Mouse (Mus musculus): ENCODE measurements around the gene 2900026A02Rik. TPM values are rescaled to one million over a fixed set of nuclear protein-coding genes. Genes with fewer than 3 reads are reported as not detected.
A peak's percentile ranks its signal among the peaks of the same experiment; 100 is the strongest.

The 2900026A02Rik gene
- polyA plus RNA-seq, 1 experiment from 2014 or later = 1.2 TPM

DNA sequence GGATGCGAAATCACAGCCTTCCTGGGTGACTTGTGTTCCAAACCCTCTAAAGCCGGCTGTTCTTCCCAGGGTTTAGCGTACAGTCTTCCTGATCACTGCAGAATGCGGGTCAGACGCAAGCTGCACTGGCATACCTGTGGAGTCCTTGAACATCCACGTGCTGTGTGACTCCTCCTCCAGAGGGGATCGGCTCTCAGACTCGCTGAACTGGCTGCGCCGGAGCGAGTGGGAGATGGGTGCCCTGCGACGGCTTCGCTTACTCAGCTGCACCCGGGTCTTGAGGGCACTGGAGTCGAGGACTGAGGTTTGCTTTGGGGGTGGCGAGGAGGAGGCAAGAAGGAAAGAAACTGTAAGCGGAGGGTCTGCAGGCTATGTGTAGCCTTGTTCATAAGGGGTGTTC, 125.6 kb downstream of the 2900026A02Rik start:
- Histone ChIP-seq H3K9me3 (ENCODE audit: control insufficient read depth, low read length) (no peaks in the 10 kb centered on the region), H3K4me3 (ENCODE audit: low read depth, low read length) (no peak overlapping the region), H3K27me3 (ENCODE audit: control insufficient read depth, insufficient read depth, low read length) (no peaks in the 10 kb centered on the region), H3K4me1 (ENCODE audit: control insufficient read depth, insufficient read depth, low read length) (no peaks in the 10 kb centered on the region), H3K27ac (ENCODE audit: low read depth, low read length) (no peak overlapping the region), H3K36me3 (ENCODE audit: control insufficient read depth, insufficient read depth, low read length) (no peaks in the 10 kb centered on the region), H3K4me2 (no peak overlapping the region), H3K9ac (ENCODE audit: low read length) (no peak overlapping the region)
- ATAC-seq (ENCODE audit: low FRiP score) (no peak), DNase-seq (ENCODE audit: low spot score, missing footprints) (no peak)
- WGBS = 95% methylated on average over 18 of the region's 18 CpGs

DNA sequence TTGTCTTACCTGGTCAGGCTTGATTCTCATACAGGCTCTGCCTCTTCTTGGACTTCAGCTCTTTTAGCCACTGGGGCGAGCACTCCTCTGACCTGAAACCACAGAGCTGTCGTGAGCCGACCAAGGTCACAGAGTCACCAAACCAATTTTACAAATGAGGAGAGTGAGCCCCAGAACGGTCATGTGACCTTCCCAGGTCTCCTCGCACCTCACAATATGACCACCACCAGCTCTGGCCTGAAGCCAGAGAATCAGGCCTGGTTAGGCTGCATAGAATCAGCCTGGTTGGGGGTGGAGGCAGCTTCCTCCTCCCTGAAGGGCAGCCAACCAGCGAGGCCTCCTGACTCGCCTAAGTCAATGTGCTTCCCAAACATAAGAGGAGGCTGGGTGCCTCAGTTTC, 128.6 kb downstream of the 2900026A02Rik start:
- DNase-seq (ENCODE audit: low spot score, missing footprints) = no peak
- H3K9me3 ChIP-seq (ENCODE audit: control insufficient read depth, low read length) = no peaks in the 10 kb centered on the region

DNA sequence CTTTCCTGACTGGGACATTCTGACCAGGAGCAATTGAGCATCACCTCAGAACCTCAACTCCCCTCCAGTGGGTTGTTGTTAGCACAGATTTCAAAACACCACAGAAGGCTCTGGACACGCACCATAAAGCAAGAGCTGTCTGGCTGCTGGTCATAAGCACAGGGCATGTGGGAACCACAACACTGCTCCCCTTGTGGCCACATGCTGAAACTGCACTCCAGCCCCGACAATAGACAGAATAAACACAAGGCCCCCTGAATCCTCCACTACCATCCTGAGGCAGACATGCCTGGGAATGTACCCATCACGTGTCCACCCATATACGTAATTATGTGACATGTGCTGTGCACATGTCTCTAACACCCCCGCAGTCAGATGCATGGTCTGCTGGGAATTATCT, 129.9 kb downstream of the 2900026A02Rik start:
- WGBS = 59% methylated on average over 5 of the region's 5 CpGs
- Histone ChIP-seq H3K36me3 (ENCODE audit: control insufficient read depth, insufficient read depth, low read length) (no peaks in the 10 kb centered on the region), H3K4me3 (ENCODE audit: low read depth, low read length) (no peak overlapping the region), H3K27ac (ENCODE audit: low read depth, low read length) (no peak overlapping the region), H3K4me1 (ENCODE audit: control insufficient read depth, insufficient read depth, low read length) (no peaks in the 10 kb centered on the region), H3K27me3 (ENCODE audit: control insufficient read depth, insufficient read depth, low read length) (no peaks in the 10 kb centered on the region), H3K4me2 (no peak overlapping the region), H3K9ac (ENCODE audit: low read length) (no peak overlapping the region), H3K9me3 (ENCODE audit: control insufficient read depth, low read length) (no peaks in the 10 kb centered on the region)
- peak; percentile 89 for DNase-seq (ENCODE audit: low spot score, missing footprints)
- peak; percentile 58 for ATAC-seq (ENCODE audit: low FRiP score)

More for the DNA sequence above, 128.6 kb downstream of the 2900026A02Rik start:
- no peak for ATAC-seq (ENCODE audit: low FRiP score)
- H3K4me3 ChIP-seq (ENCODE audit: low read depth, low read length) = no peak overlapping the region
- H3K36me3 ChIP-seq (ENCODE audit: control insufficient read depth, insufficient read depth, low read length) = no peaks in the 10 kb centered on the region
- H3K9ac ChIP-seq (ENCODE audit: low read length) = no peak overlapping the region
- H3K4me2 ChIP-seq = no peak overlapping the region
- no peaks in the 10 kb centered on the region for H3K27me3 ChIP-seq (ENCODE audit: control insufficient read depth, insufficient read depth, low read length)
- no peak overlapping the region for H3K27ac ChIP-seq (ENCODE audit: low read depth, low read length)
- no peaks in the 10 kb centered on the region for H3K4me1 ChIP-seq (ENCODE audit: control insufficient read depth, insufficient read depth, low read length)
- 90% methylated on average over 7 of the region's 7 CpGs for WGBS

DNA sequence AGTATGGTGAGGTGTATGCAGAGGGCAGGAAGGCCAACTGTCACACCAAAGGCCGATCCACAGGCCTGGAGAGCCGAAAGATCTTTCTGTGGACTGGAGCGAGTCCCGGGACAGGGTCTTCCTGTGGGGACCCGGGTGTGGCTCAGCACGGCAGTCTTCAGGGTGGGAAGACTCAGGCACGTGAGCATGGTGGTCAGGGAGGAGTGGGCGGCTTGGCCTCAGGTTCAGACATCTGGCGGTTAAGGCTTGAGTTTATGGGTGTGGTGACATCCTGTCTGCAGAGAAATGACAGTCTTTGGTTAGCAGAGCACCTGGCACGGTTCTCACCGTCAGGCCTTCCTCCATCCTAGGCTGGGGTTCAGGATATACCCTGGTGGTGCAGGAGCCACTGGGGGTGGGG, 130.3 kb downstream of the 2900026A02Rik start:
- Histone ChIP-seq H3K4me3 (ENCODE audit: low read depth, low read length) (no peak overlapping the region), H3K4me2 (no peak overlapping the region), H3K36me3 (ENCODE audit: control insufficient read depth, insufficient read depth, low read length) (no peaks in the 10 kb centered on the region), H3K9me3 (ENCODE audit: control insufficient read depth, low read length) (no peaks in the 10 kb centered on the region), H3K27me3 (ENCODE audit: control insufficient read depth, insufficient read depth, low read length) (no peaks in the 10 kb centered on the region), H3K4me1 (ENCODE audit: control insufficient read depth, insufficient read depth, low read length) (no peaks in the 10 kb centered on the region), H3K27ac (ENCODE audit: low read depth, low read length) (no peak overlapping the region), H3K9ac (ENCODE audit: low read length) (no peak overlapping the region; the same call in 1 of the 2 replicates)
- 91% methylated on average over 11 of the region's 11 CpGs for WGBS
- no peak for DNase-seq (ENCODE audit: low spot score, missing footprints)
- ATAC-seq (ENCODE audit: low FRiP score) = no peak; the same call in 1 of the 2 replicates

DNA sequence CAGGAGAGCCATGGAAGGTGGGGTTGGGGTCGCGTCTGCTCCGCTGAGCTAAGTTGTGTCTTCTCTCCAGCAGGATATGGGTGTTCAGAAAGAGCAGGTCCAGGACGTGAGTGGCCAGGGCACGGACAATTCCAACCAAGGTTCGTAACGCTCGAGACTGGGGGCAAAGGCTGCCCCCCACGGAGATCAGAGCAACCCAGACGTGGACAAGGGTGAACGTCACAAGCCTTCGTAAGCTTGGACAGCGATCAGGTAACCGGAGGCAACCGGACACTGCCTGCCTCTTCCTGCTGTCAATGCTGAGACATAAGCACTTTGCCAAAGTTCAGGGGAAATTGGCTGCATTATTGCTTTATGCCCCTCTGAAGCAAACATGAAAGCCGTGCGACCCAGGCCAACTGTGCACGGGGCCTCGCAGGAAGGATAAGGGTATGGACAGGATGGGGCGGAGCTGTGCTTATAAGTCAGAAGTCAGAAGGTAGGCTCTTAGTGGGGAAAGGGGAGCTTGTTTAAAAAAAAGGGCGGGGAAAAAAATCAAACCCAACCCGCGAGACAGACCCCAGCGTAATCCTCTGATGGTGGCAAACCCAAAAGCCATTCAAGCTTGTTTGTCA, 130.9 kb downstream of the 2900026A02Rik start:
- Histone ChIP-seq H3K4me1 (ENCODE audit: control insufficient read depth, insufficient read depth, low read length) (no peaks in the 10 kb centered on the region), H3K4me3 (ENCODE audit: low read depth, low read length) (no peak overlapping the region), H3K9me3 (ENCODE audit: control insufficient read depth, low read length) (no peaks in the 10 kb centered on the region), H3K27me3 (ENCODE audit: control insufficient read depth, insufficient read depth, low read length) (no peaks in the 10 kb centered on the region), H3K4me2 (no peak overlapping the region), H3K9ac (ENCODE audit: low read length) (no peak overlapping the region), H3K27ac (ENCODE audit: low read depth, low read length) (no peak overlapping the region), H3K36me3 (ENCODE audit: control insufficient read depth, insufficient read depth, low read length) (no peaks in the 10 kb centered on the region)
- ATAC-seq (ENCODE audit: low FRiP score) = no peak
- DNase-seq (ENCODE audit: low spot score, missing footprints) = no peak
- 94% methylated on average over 24 of the region's 24 CpGs for WGBS

DNA sequence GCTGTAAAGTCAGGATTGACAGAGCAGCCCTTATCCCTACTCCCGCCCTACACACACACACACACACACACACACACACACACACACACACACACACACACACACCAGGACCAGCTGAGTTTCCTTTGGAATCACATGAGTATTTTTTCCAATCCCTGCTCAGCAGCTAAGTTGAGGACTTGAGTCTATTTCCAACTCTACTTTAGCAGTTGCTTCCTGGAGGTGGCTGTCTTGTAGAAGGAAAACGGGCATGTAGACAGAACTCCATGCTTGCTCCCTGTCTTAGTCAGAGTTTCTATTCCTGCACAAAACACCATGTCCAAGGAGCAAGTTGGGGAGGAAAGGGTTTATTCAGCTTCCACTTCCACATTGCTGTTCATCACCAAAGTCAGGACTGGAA, 133.6 kb downstream of the 2900026A02Rik start:
- H3K27me3 ChIP-seq (ENCODE audit: control insufficient read depth, insufficient read depth, low read length) = no peaks in the 10 kb centered on the region
- no peaks in the 10 kb centered on the region for H3K9me3 ChIP-seq (ENCODE audit: control insufficient read depth, low read length)
- ATAC-seq (ENCODE audit: low FRiP score) (no peak), DNase-seq (ENCODE audit: low spot score, missing footprints) (no peak)
- H3K36me3 ChIP-seq (ENCODE audit: control insufficient read depth, insufficient read depth, low read length) = no peaks in the 10 kb centered on the region
- no peak overlapping the region for H3K27ac ChIP-seq (ENCODE audit: low read depth, low read length)
- no peaks in the 10 kb centered on the region; the same call in 1 of the 2 replicates for H3K4me1 ChIP-seq (ENCODE audit: control insufficient read depth, insufficient read depth, low read length)
- 84% methylated on average over 2 of the region's 2 CpGs for WGBS
- H3K4me3 ChIP-seq (ENCODE audit: low read depth, low read length) = no peak overlapping the region
- H3K4me2 ChIP-seq = no peak overlapping the region
- no peak overlapping the region for H3K9ac ChIP-seq (ENCODE audit: low read length)

DNA sequence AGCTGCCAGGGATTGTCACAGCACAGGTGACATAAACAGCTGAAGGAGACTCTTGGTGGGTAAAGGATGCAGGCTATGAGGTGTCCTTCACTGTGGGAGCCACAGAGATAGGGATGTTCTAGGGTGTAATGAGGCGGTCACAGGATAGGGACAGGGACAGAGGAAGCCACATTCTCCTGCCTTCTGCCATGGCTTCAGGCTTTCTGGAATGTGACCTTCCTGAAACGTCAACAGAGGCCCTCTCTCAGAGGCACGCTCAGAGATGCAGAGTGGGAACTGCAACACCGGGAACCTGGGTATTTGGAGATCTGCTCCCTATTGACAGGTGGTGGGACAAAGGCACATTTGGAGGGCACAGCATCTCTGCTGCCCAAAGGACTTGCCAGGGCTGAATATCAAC, 134.0 kb downstream of the 2900026A02Rik start:
- WGBS = 68% methylated on average over 4 of the region's 4 CpGs
- H3K9me3 ChIP-seq (ENCODE audit: control insufficient read depth, low read length) = no peaks in the 10 kb centered on the region

DNA sequence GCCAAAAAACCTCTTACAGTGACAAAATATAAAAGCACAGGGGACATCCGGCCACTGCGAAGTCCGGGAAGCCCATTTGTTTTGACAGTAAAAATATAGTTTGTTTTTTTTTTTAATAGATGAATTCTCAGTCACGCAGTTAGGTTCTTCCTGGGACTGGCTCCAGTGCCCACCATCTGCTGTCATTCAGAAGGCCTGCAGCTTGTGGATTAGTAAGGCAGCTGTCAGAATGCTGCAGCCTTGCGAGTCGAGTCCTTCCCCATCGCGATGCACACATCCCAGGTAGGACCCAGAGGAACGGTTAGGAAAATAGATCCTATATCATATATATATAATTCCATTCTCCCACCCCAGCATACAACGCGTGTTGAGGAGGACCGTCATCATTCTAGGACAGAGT, 134.6 kb downstream of the 2900026A02Rik start:
- Histone ChIP-seq H3K9ac (ENCODE audit: low read length) (no peak overlapping the region), H3K27ac (ENCODE audit: low read depth, low read length) (no peak overlapping the region), H3K4me3 (ENCODE audit: low read depth, low read length) (no peak overlapping the region), H3K4me2 (no peak overlapping the region), H3K36me3 (ENCODE audit: control insufficient read depth, insufficient read depth, low read length) (no peaks in the 10 kb centered on the region), H3K9me3 (ENCODE audit: control insufficient read depth, low read length) (no peaks in the 10 kb centered on the region), H3K4me1 (ENCODE audit: control insufficient read depth, insufficient read depth, low read length) (no peaks in the 10 kb centered on the region; the same call in 1 of the 2 replicates), H3K27me3 (ENCODE audit: control insufficient read depth, insufficient read depth, low read length) (no peaks in the 10 kb centered on the region)
- ATAC-seq (ENCODE audit: low FRiP score) = no peak
- no peak for DNase-seq (ENCODE audit: low spot score, missing footprints)
- WGBS = 84% methylated on average over 12 of the region's 12 CpGs

More for the DNA sequence above, 134.0 kb downstream of the 2900026A02Rik start:
- Histone ChIP-seq H3K27ac (ENCODE audit: low read depth, low read length) (no peak overlapping the region), H3K4me3 (ENCODE audit: low read depth, low read length) (no peak overlapping the region), H3K36me3 (ENCODE audit: control insufficient read depth, insufficient read depth, low read length) (no peaks in the 10 kb centered on the region), H3K9ac (ENCODE audit: low read length) (no peak overlapping the region), H3K4me1 (ENCODE audit: control insufficient read depth, insufficient read depth, low read length) (no peaks in the 10 kb centered on the region; the same call in 1 of the 2 replicates), H3K4me2 (no peak overlapping the region), H3K27me3 (ENCODE audit: control insufficient read depth, insufficient read depth, low read length) (no peaks in the 10 kb centered on the region)
- DNase-seq (ENCODE audit: low spot score, missing footprints) (peak; percentile 68), ATAC-seq (ENCODE audit: low FRiP score) (no peak)

DNA sequence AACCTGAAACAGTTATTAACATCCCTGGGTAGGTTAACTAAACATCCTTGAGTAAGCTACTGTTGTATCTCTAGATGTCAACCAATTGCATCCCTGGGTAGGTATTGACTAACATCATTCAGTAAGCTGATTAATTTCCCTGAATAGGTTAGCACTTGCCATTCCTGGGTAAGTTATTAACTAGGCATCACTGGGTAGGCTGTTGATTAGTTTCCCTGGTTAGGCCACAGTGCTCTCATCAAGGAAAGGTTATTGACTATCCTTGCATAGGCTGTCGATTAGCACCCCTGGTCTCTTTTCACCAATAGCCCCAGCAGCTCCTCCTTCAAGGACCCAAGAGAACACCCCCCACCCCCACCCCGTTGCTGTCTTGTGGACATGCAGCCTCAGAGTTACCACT, 135.1 kb downstream of the 2900026A02Rik start:
- no peaks in the 10 kb centered on the region for H3K27me3 ChIP-seq (ENCODE audit: control insufficient read depth, insufficient read depth, low read length)
- H3K36me3 ChIP-seq (ENCODE audit: control insufficient read depth, insufficient read depth, low read length) = no peaks in the 10 kb centered on the region
- no peak overlapping the region for H3K4me3 ChIP-seq (ENCODE audit: low read depth, low read length)
- H3K9ac ChIP-seq (ENCODE audit: low read length) = no peak overlapping the region
- no peaks in the 10 kb centered on the region for H3K9me3 ChIP-seq (ENCODE audit: control insufficient read depth, low read length)
- WGBS = 70% methylated on average over 2 of the region's 2 CpGs
- H3K4me1 ChIP-seq (ENCODE audit: control insufficient read depth, insufficient read depth, low read length) = no peaks in the 10 kb centered on the region; the same call in 1 of the 2 replicates
- no peak for ATAC-seq (ENCODE audit: low FRiP score)
- DNase-seq (ENCODE audit: low spot score, missing footprints) = no peak
- H3K27ac ChIP-seq (ENCODE audit: low read depth, low read length) = no peak overlapping the region
- H3K4me2 ChIP-seq = no peak overlapping the region
